Mouse (Mus musculus) olfactory bulb, adult 2 months (tissue): ENCODE results near the gene Abcd1.

Experiments used
- CTCF ChIP-seq: fragments of 200-500 bp; IDR thresholded peaks from 2 replicates; pipeline ENCODE4 v1.5.1; 2012; ENCODE audit warnings: low read depth, mild to moderate bottlenecking, low read length, moderate library complexity; ENCODE audit not compliant: insufficient read depth
- POLR2A ChIP-seq: fragments of 200-500 bp; IDR thresholded peaks from 2 replicates; pipeline ENCODE4 v1.6.1; 2012; ENCODE audit warnings: mild to moderate bottlenecking, low read depth, low read length, moderate library complexity; ENCODE audit not compliant: insufficient read depth

DNA sequence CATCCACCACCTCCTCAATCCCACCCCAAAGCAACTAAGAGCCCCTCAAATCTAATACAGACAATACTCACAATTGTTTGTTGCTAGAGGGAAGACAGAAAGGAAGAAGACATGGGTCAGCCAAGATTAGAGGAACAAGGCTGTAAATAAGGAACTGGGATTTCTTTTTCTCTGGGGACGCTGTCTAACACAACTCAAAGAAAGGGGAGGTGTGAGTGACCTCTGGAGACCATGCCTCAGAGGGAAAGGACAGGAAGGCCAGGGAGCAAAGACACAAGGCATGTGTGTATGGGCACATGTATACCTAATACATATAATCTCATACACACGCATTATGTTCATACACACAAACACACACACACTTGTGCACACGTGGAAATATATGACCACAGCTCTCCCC, 65.8 kb downstream of the Abcd1 start:
- no peak for TF ChIP-seq POLR2A
- no peak for TF ChIP-seq CTCF
